ENCODE assay signal across 10 mouse cellular contexts in the genomic region with DNA sequence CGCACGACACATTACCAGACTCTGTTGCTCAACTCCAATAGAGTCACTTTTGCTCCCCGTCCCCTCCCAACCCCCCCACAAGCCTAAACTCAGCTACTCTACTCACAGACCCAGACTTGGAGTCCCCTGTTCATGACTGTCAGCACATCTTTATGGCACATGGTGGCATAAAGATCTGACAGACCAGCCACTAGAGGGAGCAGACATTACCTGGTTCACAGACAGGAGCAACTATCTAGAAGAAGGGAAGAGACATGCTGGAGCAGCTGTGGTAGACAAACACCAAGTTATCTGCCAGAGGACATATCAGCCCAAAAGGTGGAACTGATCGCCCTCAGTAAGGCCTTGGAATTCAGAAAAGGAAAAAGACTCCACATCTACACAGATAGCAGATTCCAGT. TPM values are rescaled to one million over a fixed set of nuclear protein-coding genes. Genes with fewer than 3 reads are reported as not detected.
DNase-seq lines count a peak whose midpoint lies in the region; ATAC-seq and TF ChIP-seq lines count a peak whose summit lies in the region.
"Had no signal": no experiment of that assay in that cellular context is flagged by ENCODE, and none has a peak within 500 bp of the region (broad histone marks: within the 10 kb centered on the region; RNA-seq: fewer than 3 reads in every experiment).

No protein-coding gene starts in this region.

- no peak overlapping the region for H3K9ac ChIP-seq in MEL (ENCODE audit: control insufficient read depth, low read depth, low read length, poor library complexity, severe bottlenecking)
- H3K9ac ChIP-seq: hindbrain, embryonic 15.5 days had no signal

- H3K4me1 ChIP-seq in MEL (ENCODE audit: control insufficient read depth in 1 of 2, insufficient read depth in 2 of 2, low read length in 2 of 2) = no peaks in the 10 kb centered on the region
- H3K4me1 ChIP-seq: hindbrain, embryonic 15.5 days had no signal

- no peak for TF ChIP-seq POLR2A in MEL (IDR thresholded peaks at IDR 0.05; ENCODE audit: control insufficient read depth in 1 of 2, insufficient read depth in 1 of 2, low read depth in 1 of 2, low read length in 2 of 2, poor library complexity in 1 of 2)

- H3K27ac ChIP-seq in left cerebral cortex, adult 2 months = no peak overlapping the region
- no peak overlapping the region for H3K27ac ChIP-seq in MEL (ENCODE audit: control insufficient read depth, low read depth, low read length)
- H3K27ac ChIP-seq: hindbrain, embryonic 15.5 days had no signal

- no peaks in the 10 kb centered on the region for H3K27me3 ChIP-seq in MEL (ENCODE audit: control insufficient read depth in 1 of 2, insufficient read depth in 2 of 2, low read length in 2 of 2)
- H3K27me3 ChIP-seq: hindbrain, embryonic 15.5 days had no signal

- no peaks in the 10 kb centered on the region for H3K79me2 ChIP-seq in MEL (ENCODE audit: control insufficient read depth, insufficient read depth, low read length, poor library complexity)

- no peak for TF ChIP-seq EP300 in MEL (IDR thresholded peaks at IDR 0.05; ENCODE audit: low read depth in 1 of 2, low read length in 2 of 2)

- TF ChIP-seq CTCF in left cerebral cortex, adult 2 months (IDR thresholded peaks at IDR 0.05) = peak; percentile 53
- TF ChIP-seq CTCF in MEL (IDR thresholded peaks at IDR 0.05 in 2 of 3, conservative IDR thresholded peaks at IDR 0.05 in 1 of 3; ENCODE audit: control insufficient read depth in 1 of 3, insufficient read depth in 1 of 3, low read depth in 2 of 3, low read length in 3 of 3, poor library complexity in 1 of 3, severe bottlenecking in 1 of 3) = peak; percentile 38 to 62 (median 42); a peak in 5 of 6 replicates

- intact Hi-C loops in left cerebral cortex, adult 2 months (cut with DNase I) = loop anchor here (2.0 kb wide), 1 partner anchor 64 kb away; no protein-coding TSS in a partner anchor
- intact Hi-C loops in left cerebral cortex, postnatal 10 days (cut with DNase I) = no loop called here

- no peaks in the 10 kb centered on the region for H3K36me3 ChIP-seq in MEL (ENCODE audit: control insufficient read depth in 1 of 2, insufficient read depth in 2 of 2, low read length in 2 of 2)
- H3K36me3 ChIP-seq: hindbrain, embryonic 15.5 days had no signal

- no peak overlapping the region for H3K4me3 ChIP-seq in left cerebral cortex, adult 2 months
- H3K4me3 ChIP-seq in MEL (ENCODE audit: control insufficient read depth in 1 of 2, insufficient read depth in 1 of 2, low read depth in 2 of 2, low read length in 2 of 2) = no peak overlapping the region
- H3K4me3 ChIP-seq: hindbrain, embryonic 15.5 days had no signal

- DNase-seq in cerebellum, postnatal 10 days = peak; percentile 24 to 26
- no peak for DNase-seq in cerebellum, adult 11-12 months
- DNase-seq in left cerebral cortex, adult 2 months (ENCODE audit: extremely low spot score in 1 of 2, low spot score in 2 of 2) = peak; percentile 9 to 11
- no peak for DNase-seq in left cerebral cortex, postnatal 10 days (ENCODE audit: extremely low spot score in 1 of 2, low spot score in 2 of 2)
- peak; percentile 52 for DNase-seq in MEL (ENCODE audit: low read depth, low spot score)
- peak; percentile 22 for DNase-seq in lung, postnatal 10 days
- no peak for DNase-seq in urinary bladder, adult 18-20 months (ENCODE audit: low spot score in 2 of 2)

- peak; percentile 32 for TF ChIP-seq RAD21 in MEL (IDR thresholded peaks at IDR 0.05; ENCODE audit: low read depth, low read length)

- no peak for ATAC-seq in activated CD4-positive, CD25-positive, alpha-beta regulatory T cell, adult 4 months

- H3K9me3 ChIP-seq in MEL (replicated peaks; ENCODE audit: insufficient read depth, low read length) = no peaks in the 10 kb centered on the region
- H3K9me3 ChIP-seq: hindbrain, embryonic 15.5 days had no signal

TF ChIP-seq in MEL, 35 proteins besides CTCF, POLR2A, EP300 and RAD21:
- no peak for TF ChIP-seq MYB (IDR thresholded peaks at IDR 0.05; ENCODE audit: low read depth, low read length)
- 0 out of 2 replicates have a peak, but pooled peaks have one; percentile 48 for TF ChIP-seq MYC (IDR thresholded peaks at IDR 0.05; ENCODE audit: low read depth, low read length)
- TF ChIP-seq ZC3H11A (IDR thresholded peaks at IDR 0.05; ENCODE audit: low read depth, low read length) = 0 out of 2 replicates have a peak, but pooled peaks have one; percentile 8
- TF ChIP-seq MAX (IDR thresholded peaks at IDR 0.05; ENCODE audit: low read length) = 0 out of 2 replicates have a peak, but pooled peaks have one; percentile 23
- TF ChIP-seq SMC3 (IDR thresholded peaks at IDR 0.05; ENCODE audit: low read depth, low read length) = peak; percentile 64
TF ChIP-seq in MEL: peak in this region for 4.

RNA-seq across cellular contexts. Expression of a gene that starts 6.2 kb away (rescaled TPM):
- total RNA-seq in left cerebral cortex, adult 2 months (2021) = not detected
- total RNA-seq in left cerebral cortex, postnatal 10 days (2021) = not detected
- total RNA-seq in MEL (2012; rRNA removed) = not detected in 2 replicates
- polyA plus RNA-seq in MEL (2012; ENCODE audit: insufficient read depth in 1 of 2, insufficient read length in 2 of 2, low read depth in 1 of 2, low replicate concordance in 2 of 2, missing spikeins in 1 of 2) = under 1 TPM in 1 of 2 experiments, not detected in 1; 0.07 TPM
- polyA plus RNA-seq in activated CD4-positive, CD25-positive, alpha-beta regulatory T cell, adult 4 months (2017; shearing (Covaris generic)) = not detected
- polyA plus RNA-seq: hindbrain, embryonic 15.5 days; lung, embryonic 16.5 days had no signal

RNA-seq across cellular contexts. Expression of a gene that starts 16.1 kb away (rescaled TPM):
- not detected for total RNA-seq in left cerebral cortex, adult 2 months (2021)
- not detected for total RNA-seq in left cerebral cortex, postnatal 10 days (2021)
- total RNA-seq in MEL (2012; rRNA removed) = not detected in 2 replicates
- not detected for polyA plus RNA-seq in MEL (2012; ENCODE audit: insufficient read depth in 1 of 2, insufficient read length in 2 of 2, low read depth in 1 of 2, low replicate concordance in 2 of 2, missing spikeins in 1 of 2)
- not detected for polyA plus RNA-seq in activated CD4-positive, CD25-positive, alpha-beta regulatory T cell, adult 4 months (2017; shearing (Covaris generic))
- polyA plus RNA-seq: hindbrain, embryonic 15.5 days; lung, embryonic 16.5 days had no signal

RNA-seq across cellular contexts. Expression of a gene that starts 22.8 kb away (rescaled TPM):
- total RNA-seq in left cerebral cortex, adult 2 months (2021) = not detected
- total RNA-seq in left cerebral cortex, postnatal 10 days (2021) = not detected
- total RNA-seq in MEL (2012; rRNA removed) = not detected in 2 replicates
- polyA plus RNA-seq in MEL (2012; ENCODE audit: insufficient read depth in 1 of 2, insufficient read length in 2 of 2, low read depth in 1 of 2, low replicate concordance in 2 of 2, missing spikeins in 1 of 2) = not detected
- polyA plus RNA-seq in activated CD4-positive, CD25-positive, alpha-beta regulatory T cell, adult 4 months (2017; shearing (Covaris generic)) = not detected
- polyA plus RNA-seq: hindbrain, embryonic 15.5 days; lung, embryonic 16.5 days had no signal

RNA-seq across cellular contexts. Expression of a gene that starts 25.8 kb away (rescaled TPM):
- total RNA-seq in left cerebral cortex, adult 2 months (2021) = not detected
- not detected for total RNA-seq in left cerebral cortex, postnatal 10 days (2021)
- not detected in 2 replicates for total RNA-seq in MEL (2012; rRNA removed)
- not detected for polyA plus RNA-seq in MEL (2012; ENCODE audit: insufficient read depth in 1 of 2, insufficient read length in 2 of 2, low read depth in 1 of 2, low replicate concordance in 2 of 2, missing spikeins in 1 of 2)
- polyA plus RNA-seq in activated CD4-positive, CD25-positive, alpha-beta regulatory T cell, adult 4 months (2017; shearing (Covaris generic)) = not detected
- polyA plus RNA-seq: hindbrain, embryonic 15.5 days; lung, embryonic 16.5 days had no signal

Comparison
In these comparisons a context has a peak if more than half of its experiments do, and no peak if none do; other contexts are left out.
1. DNase-seq: peak in cerebellum, postnatal 10 days (2 of 2), left cerebral cortex, adult 2 months (2 of 2), MEL (single experiment) and lung, postnatal 10 days (single experiment); none in cerebellum, adult 11-12 months (single experiment), left cerebral cortex, postnatal 10 days (0 of 2) and urinary bladder, adult 18-20 months (0 of 2).